Mouse (Mus musculus) spleen, adult 2 months (tissue): ENCODE measurements at regions not wholly inside any gene's neighbourhood (a gene's known extent, or its start where the extent isn't known, plus 50 kb on each side); places are given as distances from the start of the nearest gene placed in this dataset.

Experiments used
- DNase-seq, 2 experiments: peaks; one replicate each; pipeline versions ENCODE4 v3.0.0 to v3.0.0-alpha.2; 2012 to 2021; ENCODE audit warnings: low spot score in 2 of 2, low read depth in 1 of 2
- H3K27ac ChIP-seq: fragments of 200-500 bp; 2 replicates; pipeline ENCODE4 v1.5.1; 2012; ENCODE audit warnings: low read length, inconsistent platforms; ENCODE audit not compliant: insufficient read depth
- H3K27me3 ChIP-seq: fragments of 200-500 bp; 2 replicates; pipeline ENCODE4 v1.6.1; 2012; ENCODE audit warnings: mild to moderate bottlenecking, moderate library complexity, low read length, inconsistent platforms; ENCODE audit not compliant: control insufficient read depth, insufficient read depth
- H3K36me3 ChIP-seq: fragments of 200-500 bp; 2 replicates; pipeline ENCODE4 v1.6.1; 2012; ENCODE audit warnings: mild to moderate bottlenecking, low read length, inconsistent platforms; ENCODE audit not compliant: control insufficient read depth, insufficient read depth
- H3K4me1 ChIP-seq: fragments of 200-500 bp; 2 replicates; pipeline ENCODE4 v1.6.1; 2011; ENCODE audit warnings: inconsistent platforms; ENCODE audit not compliant: control insufficient read depth, insufficient read depth, insufficient read length
- H3K4me3 ChIP-seq: fragments of 200-500 bp; 2 replicates; pipeline ENCODE4 v1.5.1; 2011; ENCODE audit warnings: mild to moderate bottlenecking, inconsistent platforms; ENCODE audit not compliant: insufficient read depth, insufficient read length; ENCODE audit errors: extremely low read depth
- CTCF ChIP-seq: fragments of 200-500 bp; IDR thresholded peaks from 2 replicates; pipeline ENCODE4 v1.5.1; 2011; ENCODE audit warnings: mild to moderate bottlenecking, inconsistent platforms; ENCODE audit not compliant: insufficient read depth, insufficient read length, insufficient replicate concordance; ENCODE audit errors: extremely low read depth
- POLR2A ChIP-seq: fragments of 200-500 bp; IDR thresholded peaks from 2 replicates; pipeline ENCODE4 v1.6.1; 2011; ENCODE audit warnings: low read depth, low read length, inconsistent platforms
- WGBS: fragments of 180-500 bp; shearing (Covaris S2); methylation state at CpG from one replicate; pipeline ENCODE4 v1.1.7; 2018; 5-methylcytosine and 5-hydroxymethylcytosine counted together

DNA sequence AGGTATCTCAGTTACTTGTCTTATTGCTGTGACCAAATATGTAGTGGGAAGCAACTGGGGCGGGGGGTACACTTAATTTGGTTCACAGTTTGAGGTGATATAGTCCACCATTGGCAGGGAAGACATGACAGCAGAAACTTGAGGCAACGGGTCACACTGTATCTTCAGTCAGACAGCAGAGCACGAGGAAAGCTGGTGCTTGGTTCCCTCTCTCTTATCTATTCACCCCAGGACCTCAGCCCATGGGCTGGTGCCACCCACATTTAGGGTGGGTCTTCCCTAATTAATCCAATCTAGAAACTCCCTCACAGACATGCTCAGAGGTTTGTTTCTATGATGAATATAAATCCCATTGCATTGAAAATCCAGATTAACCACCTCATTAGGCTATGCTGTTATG, 56.5 kb downstream of the Otud1 start:
- H3K36me3 ChIP-seq, result no peaks in the 10 kb centered on the region
- H3K4me3 ChIP-seq, result no peak overlapping the region
- no peaks in the 10 kb centered on the region for H3K27me3 ChIP-seq
- no peak overlapping the region for H3K27ac ChIP-seq
- 72% methylated on average over 3 of the region's 3 CpGs for WGBS
- DNase-seq, result no peak
- no peak for TF ChIP-seq POLR2A
- TF ChIP-seq CTCF, result no peak
- H3K4me1 ChIP-seq, result no peaks in the 10 kb centered on the region

GRCm38 (mm10) chr2:19715564-19716238, 58.1 kb downstream of the Otud1 start:
- no peaks in the 10 kb centered on the region for H3K36me3 ChIP-seq
- H3K4me3 ChIP-seq, result no peak overlapping the region
- 17% methylated on average over 11 of the region's 11 CpGs for WGBS
- DNase-seq, result peak; percentile 55 to 64
- no peaks in the 10 kb centered on the region for H3K27me3 ChIP-seq
- TF ChIP-seq POLR2A (no peak), CTCF (peak; percentile 74; the same call in 1 of the 2 replicates)
- no peak overlapping the region for H3K27ac ChIP-seq
- H3K4me1 ChIP-seq, result no peaks in the 10 kb centered on the region

DNA sequence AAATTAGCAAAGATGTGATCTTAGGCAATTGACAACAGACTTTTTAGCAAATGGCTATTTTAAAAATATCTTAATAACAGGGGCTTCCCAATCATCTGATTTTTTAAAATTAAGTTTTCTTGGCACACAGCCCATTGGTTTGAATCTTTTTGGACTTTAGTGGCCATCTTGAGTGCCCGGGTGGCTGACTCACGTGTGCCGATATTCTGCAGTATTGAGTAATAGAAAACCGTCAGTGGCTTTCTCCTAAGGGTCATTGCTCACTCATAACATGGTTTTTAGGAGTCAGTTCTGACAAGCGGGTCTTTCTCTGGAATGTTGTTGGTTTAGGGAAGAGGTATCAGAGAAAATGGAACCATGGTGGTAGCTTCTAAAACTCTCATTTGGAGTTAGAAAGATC, 58.8 kb downstream of the Otud1 start:
- DNase-seq, result no peak
- H3K4me3 ChIP-seq, result no peak overlapping the region
- TF ChIP-seq CTCF (no peak), POLR2A (no peak)
- H3K27me3 ChIP-seq, result no peaks in the 10 kb centered on the region
- no peak overlapping the region for H3K27ac ChIP-seq
- no peaks in the 10 kb centered on the region for H3K36me3 ChIP-seq
- 93% methylated on average over 5 of the region's 5 CpGs for WGBS
- no peaks in the 10 kb centered on the region for H3K4me1 ChIP-seq

GRCm38 (mm10) chr2:19726085-19726484, 68.5 kb downstream of the Otud1 start:
- H3K27me3 ChIP-seq, result no peaks in the 10 kb centered on the region
- no peak overlapping the region for H3K27ac ChIP-seq
- H3K4me1 ChIP-seq, result no peaks in the 10 kb centered on the region
- DNase-seq, result no peak
- 83% methylated on average over 6 of the region's 6 CpGs for WGBS
- H3K36me3 ChIP-seq, result no peaks in the 10 kb centered on the region
- TF ChIP-seq CTCF (no peak), POLR2A (no peak)
- no peak overlapping the region for H3K4me3 ChIP-seq

DNA sequence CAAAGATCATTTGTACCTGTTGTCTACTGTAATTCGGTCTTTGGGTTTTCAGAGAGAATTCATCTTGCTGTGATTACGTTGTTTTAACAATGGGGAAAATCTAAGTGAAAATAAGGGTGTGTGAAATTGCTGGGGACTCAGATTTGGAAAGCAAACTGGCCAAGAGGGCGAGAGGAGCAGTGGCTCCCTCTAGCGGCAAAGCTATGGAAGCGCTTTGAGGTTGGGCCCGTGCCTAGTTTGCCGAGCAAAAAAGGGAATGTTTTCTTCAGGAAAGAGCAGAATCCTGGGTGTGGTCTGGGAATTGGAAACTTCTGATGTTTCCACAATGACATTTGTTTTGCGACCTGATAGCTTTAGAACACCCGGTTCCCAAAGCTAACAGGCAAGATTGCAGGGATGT, 69.4 kb downstream of the Otud1 start:
- H3K27me3 ChIP-seq, result no peaks in the 10 kb centered on the region
- DNase-seq, result peak in 1 of 2 experiments; percentile 26
- 21% methylated on average over 9 of the region's 9 CpGs for WGBS
- TF ChIP-seq CTCF (peak; percentile 85; the same call in 1 of the 2 replicates), POLR2A (no peak)
- no peak overlapping the region for H3K27ac ChIP-seq
- H3K36me3 ChIP-seq, result no peaks in the 10 kb centered on the region
- H3K4me3 ChIP-seq, result no peak overlapping the region
- H3K4me1 ChIP-seq, result no peaks in the 10 kb centered on the region

GRCm38 (mm10) chr2:19732922-19733859, 75.6 kb downstream of the Otud1 start:
- Histone ChIP-seq H3K4me1 (no peaks in the 10 kb centered on the region; the same call in 1 of the 2 replicates), H3K4me3 (no peak overlapping the region), H3K27me3 (no peaks in the 10 kb centered on the region), H3K27ac (no peak overlapping the region), H3K36me3 (no peaks in the 10 kb centered on the region)
- 59% methylated on average over 12 of the region's 12 CpGs for WGBS
- DNase-seq, result no peak
- TF ChIP-seq POLR2A (no peak), CTCF (no peak)
